Mouse (Mus musculus): ENCODE measurements around the gene Gga3.

- TF ChIP-seq CTCF (IDR thresholded peaks at IDR 0.05; ENCODE audit: extremely low read depth, insufficient read length, insufficient replicate concordance, low read depth, low read length) = no peak
- peak; percentile 45 for TF ChIP-seq POLR2A (IDR thresholded peaks at IDR 0.05; ENCODE audit: low read depth, low read length)
Observed at GRCm38 (mm10) chr11:115603476-115604303, at the start of gene Gga3, which contains the start of gene Mrps7.
